Mouse (Mus musculus) A20 (cell line): ENCODE measurements at regions not wholly inside any gene's neighbourhood (a gene's known extent, or its start where the extent isn't known, plus 50 kb on each side); places are given as distances from the start of the nearest gene placed in this dataset.

Experiments
- DNase-seq: peaks from one replicate; pipeline ENCODE4 v3.0.0-alpha.2; 2011; ENCODE audit warnings: low read depth, low spot score

GRCm38 (mm10) chr8:12223376-12223775 lies 55.2 kb upstream of the A230072I06Rik start:
- DNase-seq, result no peak
